Mouse (Mus musculus) cerebellum, adult 2 months (tissue): Measurements from ENCODE around the gene Rpl4. TPM values are rescaled to one million over a fixed set of nuclear protein-coding genes. Genes with fewer than 3 reads are reported as not detected.

Experiments used
- DNase-seq, 2 experiments: peaks; one replicate each; pipeline ENCODE4 v3.0.0; 2021
- H3K27ac ChIP-seq: fragments of 200-500 bp; 2 replicates; pipeline ENCODE4 v1.5.1; 2012; ENCODE audit warnings: low read length, control low read depth, inconsistent platforms; ENCODE audit not compliant: insufficient read depth
- H3K27me3 ChIP-seq: fragments of 200-500 bp; 2 replicates; pipeline ENCODE4 v1.6.1; 2012; ENCODE audit warnings: inconsistent platforms, mild to moderate bottlenecking, low read length, moderate library complexity; ENCODE audit not compliant: control insufficient read depth, insufficient read depth
- H3K4me1 ChIP-seq: fragments of 200-500 bp; 2 replicates; pipeline ENCODE4 v1.6.1; 2011; ENCODE audit warnings: low read length; ENCODE audit not compliant: control insufficient read depth, insufficient read depth
- H3K4me3 ChIP-seq: fragments of 200-500 bp; replicated peaks from 2 replicates; pipeline ENCODE3; 2011; ENCODE audit warnings: mild to moderate bottlenecking, low read depth, low read length, control low read depth; ENCODE audit not compliant: insufficient read depth
- CTCF ChIP-seq: fragments of 200-500 bp; IDR thresholded peaks from 2 replicates; pipeline ENCODE4 v1.5.1; 2011; ENCODE audit warnings: low read depth, mild to moderate bottlenecking, control low read depth, low read length, moderate library complexity, borderline replicate concordance; ENCODE audit not compliant: insufficient read depth
- POLR2A ChIP-seq: fragments of 200-500 bp; IDR thresholded peaks from 2 replicates; pipeline ENCODE4 v1.6.1; 2011; ENCODE audit warnings: low read length, control low read depth, borderline replicate concordance; ENCODE audit not compliant: insufficient read depth
- WGBS: fragments of 180-500 bp; shearing (Covaris S2); methylation state at CpG from one replicate; pipeline ENCODE4 v1.1.7; 2018; 5-methylcytosine and 5-hydroxymethylcytosine counted together
- polyA plus RNA-seq: library from polyadenylated mRNA; depleted of rRNA; stranded (reverse); fragments of >200 nt; gene quantifications from 2 replicates; pipeline ENCODE4 v1.2.3, GENCODE M21; 2012

The Rpl4 gene
- polyA plus RNA-seq, 1 experiment, result 489 TPM

DNA sequence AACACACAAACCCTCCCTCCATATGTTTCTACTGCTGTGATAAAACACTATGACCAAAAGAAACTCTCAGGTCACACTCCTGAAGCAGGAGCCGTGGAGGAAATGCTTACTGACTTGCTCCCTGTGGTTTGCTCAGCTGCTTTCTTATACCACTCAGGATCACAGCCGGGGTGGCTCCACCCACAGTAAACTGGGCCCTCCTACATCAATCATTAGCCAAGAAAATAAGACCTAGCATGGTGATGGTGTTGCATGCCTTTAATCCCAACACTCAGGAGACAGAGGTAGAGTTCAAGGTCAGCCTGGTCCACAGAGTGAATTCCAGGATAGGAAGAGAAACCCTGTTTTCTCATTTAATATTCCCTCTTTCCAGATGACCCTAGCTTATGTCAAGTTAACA, 26.7 kb downstream of the Rpl4 start:
- Histone ChIP-seq H3K4me1 (no peaks in the 10 kb centered on the region), H3K27ac (no peak overlapping the region), H3K27me3 (no peaks in the 10 kb centered on the region), H3K4me3 (no peak overlapping the region)
- 43% methylated on average over 2 of the region's 2 CpGs for whole genome bisulfite sequencing
- no peak for TF ChIP-seq CTCF
- no peak for TF ChIP-seq POLR2A
- DNase-seq, result no peak

DNA sequence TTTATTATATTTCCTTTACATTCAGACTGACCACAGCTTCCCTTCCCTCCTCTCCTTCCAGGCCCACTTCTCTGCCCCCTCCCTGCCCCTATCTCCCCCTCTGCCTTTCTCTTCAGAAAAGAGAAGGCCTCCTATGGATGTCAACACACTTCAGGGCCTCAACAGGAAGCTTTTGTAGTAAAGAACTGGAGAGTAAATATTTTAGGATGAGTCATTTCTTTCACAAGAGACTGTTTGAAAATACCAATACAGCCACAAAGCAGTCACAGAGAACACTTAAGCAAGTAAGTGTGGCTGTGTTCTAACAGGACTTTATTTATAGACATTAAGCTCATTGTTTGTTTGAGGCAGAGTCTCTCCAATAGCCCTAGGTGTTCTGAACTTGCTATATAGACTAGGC, 29.2 kb downstream of the Rpl4 start:
- no peak for TF ChIP-seq CTCF
- TF ChIP-seq POLR2A, result no peak
- DNase-seq, result no peak
- Histone ChIP-seq H3K4me1 (no peaks in the 10 kb centered on the region), H3K27me3 (no peaks in the 10 kb centered on the region), H3K4me3 (no peak overlapping the region), H3K27ac (no peak overlapping the region)

DNA sequence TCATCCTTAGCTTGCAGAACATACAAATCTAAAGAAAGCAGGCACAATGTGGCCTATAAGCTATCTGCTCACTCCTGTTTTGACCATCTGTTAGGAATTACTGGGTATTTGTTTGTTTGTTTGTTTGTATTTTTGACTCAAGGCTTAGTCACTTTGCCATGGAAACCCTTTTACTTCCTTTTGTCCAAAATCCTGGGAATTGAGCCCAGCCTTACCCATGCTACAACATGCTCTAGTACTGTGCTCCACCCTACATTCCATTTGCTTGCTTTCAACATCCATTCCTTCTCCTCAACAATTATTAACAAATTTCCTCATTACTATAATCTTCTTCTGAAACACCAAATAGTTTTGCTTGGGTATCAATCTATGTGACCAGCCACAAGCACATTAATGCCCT, 29.7 kb downstream of the Rpl4 start:
- no peak for DNase-seq
- H3K4me1 ChIP-seq, result no peaks in the 10 kb centered on the region
- no peak overlapping the region for H3K27ac ChIP-seq
- H3K27me3 ChIP-seq, result no peaks in the 10 kb centered on the region
- no peak for TF ChIP-seq POLR2A
- TF ChIP-seq CTCF, result no peak
- no peak overlapping the region for H3K4me3 ChIP-seq

DNA sequence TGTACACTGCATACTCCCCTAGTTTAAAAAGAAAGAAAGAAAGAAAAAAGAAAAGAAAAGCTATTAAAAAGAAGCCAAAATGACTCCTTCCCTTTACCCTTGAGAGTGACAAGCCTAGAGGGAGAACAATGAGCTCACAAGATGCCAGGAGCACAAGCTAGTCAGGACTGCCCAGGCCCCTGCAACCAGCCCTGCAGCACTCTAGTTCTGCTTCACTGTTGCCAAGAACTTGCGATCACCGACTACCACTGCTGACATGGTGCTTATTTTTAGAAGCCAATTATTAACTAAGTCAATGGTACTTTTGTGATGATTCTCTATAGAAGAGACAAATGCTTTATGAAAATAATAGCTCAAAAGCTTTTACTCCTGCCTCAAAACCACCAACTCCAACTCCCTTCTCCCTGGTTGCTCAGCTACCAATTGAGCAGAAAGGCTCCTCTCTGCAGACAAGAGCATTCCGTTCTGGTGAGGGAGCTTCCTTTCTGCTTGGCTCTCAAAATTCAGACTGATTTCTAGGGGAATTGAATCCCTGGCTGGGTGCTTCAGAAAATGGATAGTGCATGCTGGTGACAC, 34.4 kb downstream of the Rpl4 start:
- no peaks in the 10 kb centered on the region for H3K27me3 ChIP-seq
- no peak overlapping the region for H3K27ac ChIP-seq
- no peak for DNase-seq
- H3K4me1 ChIP-seq, result no peaks in the 10 kb centered on the region
- 67% methylated on average over 3 of the region's 3 CpGs for WGBS
- TF ChIP-seq CTCF (no peak), POLR2A (no peak)
- H3K4me3 ChIP-seq, result no peak overlapping the region

DNA sequence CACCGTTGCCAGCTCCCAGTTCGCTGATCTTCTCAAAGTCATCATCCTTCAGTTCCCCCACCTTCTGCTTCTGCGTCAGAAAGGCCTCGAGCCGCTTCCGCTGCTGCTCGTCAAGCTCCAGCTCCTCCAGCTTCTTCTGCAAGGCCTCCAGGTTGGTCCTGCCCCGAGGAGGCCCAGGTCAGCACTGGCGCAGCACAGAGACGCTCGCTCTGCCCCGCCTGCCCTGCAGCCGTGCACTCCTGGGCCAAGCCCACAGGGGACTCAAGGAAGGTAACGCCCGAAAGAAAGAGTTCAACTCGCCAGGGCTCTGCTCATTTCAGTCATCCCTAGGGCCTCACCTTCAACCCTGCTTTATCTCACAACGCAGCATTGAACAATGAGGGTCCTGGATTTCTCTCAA, 41.3 kb downstream of the Rpl4 start:
- no peak overlapping the region for H3K4me3 ChIP-seq
- no peaks in the 10 kb centered on the region for H3K4me1 ChIP-seq
- WGBS, result 88% methylated on average over 17 of the region's 17 CpGs
- no peak for TF ChIP-seq POLR2A
- no peak for TF ChIP-seq CTCF
- no peaks in the 10 kb centered on the region for H3K27me3 ChIP-seq
- no peak for DNase-seq
- H3K27ac ChIP-seq, result no peak overlapping the region

DNA sequence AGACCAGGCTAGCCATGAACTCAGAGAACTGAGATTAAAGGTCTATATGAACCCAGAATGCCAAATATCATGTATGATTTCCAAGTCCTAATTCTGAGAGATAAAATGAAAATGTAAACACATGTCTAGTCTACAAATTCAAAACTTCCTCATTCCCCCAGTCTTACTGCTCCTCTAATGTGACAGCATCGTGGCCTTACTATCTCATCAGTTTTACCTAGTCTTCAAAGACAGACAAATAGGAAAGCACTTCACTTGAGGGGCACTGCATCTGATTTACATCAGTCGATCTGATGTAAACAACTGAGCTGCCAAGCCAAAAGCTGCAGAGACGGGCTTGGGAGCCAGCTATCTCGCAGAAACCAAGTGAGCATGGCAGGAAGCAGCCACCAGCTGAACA, 42.9 kb downstream of the Rpl4 start:
- no peak for DNase-seq
- no peak overlapping the region for H3K27ac ChIP-seq
- no peaks in the 10 kb centered on the region for H3K4me1 ChIP-seq
- no peaks in the 10 kb centered on the region for H3K27me3 ChIP-seq
- WGBS, result 32% methylated on average over 4 of the region's 4 CpGs
- TF ChIP-seq POLR2A (no peak), CTCF (no peak)
- no peak overlapping the region for H3K4me3 ChIP-seq

DNA sequence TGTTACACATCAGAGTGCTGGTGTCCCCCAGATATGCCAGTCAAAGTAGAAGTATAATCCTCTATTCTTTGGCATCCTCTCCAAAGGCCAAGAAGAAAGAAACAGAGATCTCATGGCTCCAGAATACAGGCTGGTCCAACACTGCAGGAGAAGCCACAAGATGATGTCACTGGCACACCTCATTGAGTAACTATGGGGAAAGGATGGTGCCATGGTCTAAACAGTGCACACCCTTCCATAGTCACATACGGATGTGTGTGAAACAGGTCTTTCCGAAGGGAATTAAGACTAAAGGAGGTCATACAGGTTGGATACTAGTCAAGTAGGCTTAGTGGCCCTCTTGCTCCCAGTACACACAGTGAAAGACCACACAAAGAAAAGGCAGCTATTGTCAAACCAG, 43.5 kb downstream of the Rpl4 start:
- Histone ChIP-seq H3K27me3 (no peaks in the 10 kb centered on the region), H3K4me3 (no peak overlapping the region), H3K4me1 (no peaks in the 10 kb centered on the region), H3K27ac (no peak overlapping the region)
- TF ChIP-seq CTCF (no peak), POLR2A (no peak)
- 93% methylated on average over 2 of the region's 2 CpGs for WGBS
- DNase-seq, result no peak

DNA sequence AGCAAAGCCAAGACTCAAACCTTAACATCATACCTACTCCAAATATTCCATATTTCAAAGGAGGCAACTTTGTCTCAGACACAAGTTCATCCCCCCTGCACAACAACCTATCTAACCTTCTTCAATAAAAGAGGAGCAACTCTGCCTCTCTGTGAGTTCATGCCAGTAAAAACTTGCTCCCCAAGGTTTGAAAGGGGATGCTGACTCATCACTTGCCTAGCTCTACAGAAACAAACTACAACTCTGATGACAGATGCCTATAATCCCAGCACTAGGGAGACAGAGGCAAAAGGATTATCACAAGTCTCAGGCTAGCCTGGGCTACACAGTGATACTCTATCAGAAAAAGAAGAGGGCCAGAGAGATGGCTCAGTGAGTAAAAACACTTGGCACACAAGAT, 44.7 kb downstream of the Rpl4 start:
- Histone ChIP-seq H3K4me3 (no peak overlapping the region), H3K27ac (no peak overlapping the region), H3K27me3 (no peaks in the 10 kb centered on the region), H3K4me1 (no peaks in the 10 kb centered on the region)
- TF ChIP-seq CTCF (no peak), POLR2A (no peak)
- DNase-seq, result no peak
